Mouse (Mus musculus) CH12F3 (cell line): ENCODE measurements around the gene Rps3.

Experiments used
- in situ Hi-C: fragments of 300-500 bp; cut with MboI; formaldehyde crosslinking; loops from 2 replicates; pipeline ENCODE4 v1.14.3; 2020; ENCODE audit warnings: low sequenced_read_pairs

Rps3 gene

DNA sequence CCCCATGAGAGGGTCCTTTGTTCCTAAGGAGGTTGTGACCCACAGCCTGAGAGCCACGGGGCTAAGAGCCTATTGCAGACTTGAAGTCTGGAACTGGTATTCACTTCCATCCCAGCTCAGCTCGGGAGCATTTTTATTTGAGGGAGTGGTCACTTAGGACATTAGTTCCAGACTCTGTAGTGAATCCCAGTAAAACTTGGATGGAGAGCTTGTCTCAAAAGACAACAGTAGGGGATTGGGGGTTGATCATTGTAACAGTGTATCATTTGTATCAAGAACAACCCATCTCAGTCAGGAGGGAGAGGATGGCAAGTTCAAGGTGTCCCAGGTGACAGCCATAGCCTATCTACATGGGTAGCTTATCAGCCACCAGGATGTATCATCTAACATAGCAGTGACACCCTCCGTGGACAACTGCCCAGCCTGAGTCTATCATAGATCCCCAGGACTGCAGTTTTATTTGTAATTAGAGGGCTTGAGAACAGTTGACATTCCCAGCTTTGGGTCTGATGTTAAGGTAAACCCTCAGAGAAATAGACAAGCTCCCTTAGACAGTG is 6.9 kb downstream of the Rps3 start:
- in situ Hi-C loops: no loop called here

DNA sequence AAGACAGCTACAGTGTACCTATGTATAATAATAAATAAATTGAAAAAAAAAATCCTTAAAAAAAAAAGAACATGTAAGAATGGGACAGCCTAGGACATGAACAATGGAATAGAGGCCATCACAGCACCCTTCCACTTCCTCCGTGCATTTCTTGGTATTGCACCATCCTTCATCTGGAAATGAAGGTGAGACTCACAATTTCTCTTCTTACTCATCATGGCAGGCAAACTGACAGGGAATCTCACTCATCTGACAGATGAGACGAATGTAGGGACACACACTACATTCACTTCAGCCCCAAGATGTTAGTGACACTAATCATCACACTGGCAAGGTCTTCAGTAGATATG is 8.0 kb downstream of the Rps3 start:
- in situ Hi-C loops: no loop called here

DNA sequence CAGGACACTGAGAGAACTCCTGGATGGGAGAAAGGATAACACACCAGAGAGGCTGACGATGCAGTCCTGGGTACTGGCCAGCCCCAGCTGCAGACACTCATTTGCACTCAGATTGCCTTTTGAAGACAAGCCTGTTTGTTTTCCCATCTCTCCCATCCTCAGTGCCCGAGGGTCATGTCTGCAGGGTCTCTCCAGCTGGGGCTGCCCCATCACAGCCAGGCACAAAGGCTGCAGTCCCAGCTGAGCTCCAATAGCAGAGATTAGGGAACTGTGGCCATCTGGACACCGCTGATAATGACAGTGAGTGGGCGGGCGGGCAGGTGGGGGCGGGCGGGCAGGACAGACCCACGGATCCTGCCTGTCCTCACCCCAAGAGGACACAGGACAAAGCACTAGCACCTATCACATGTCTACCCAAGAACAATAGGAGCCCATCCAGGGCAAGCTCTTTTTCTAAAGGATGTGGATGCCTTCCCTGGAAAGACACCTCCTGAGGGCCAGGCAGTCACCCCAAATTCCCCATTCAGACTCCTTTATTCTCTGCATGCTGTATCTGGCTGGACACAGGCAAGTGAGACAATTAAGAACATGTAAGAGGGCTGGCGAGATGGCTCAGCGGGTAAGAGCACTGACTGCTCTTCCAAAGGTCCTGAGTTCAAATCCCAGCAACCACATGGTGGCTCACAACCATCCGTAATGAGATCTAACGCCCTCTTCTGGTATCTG is 8.5 kb downstream of the Rps3 start:
- in situ Hi-C loops: no loop called here

DNA sequence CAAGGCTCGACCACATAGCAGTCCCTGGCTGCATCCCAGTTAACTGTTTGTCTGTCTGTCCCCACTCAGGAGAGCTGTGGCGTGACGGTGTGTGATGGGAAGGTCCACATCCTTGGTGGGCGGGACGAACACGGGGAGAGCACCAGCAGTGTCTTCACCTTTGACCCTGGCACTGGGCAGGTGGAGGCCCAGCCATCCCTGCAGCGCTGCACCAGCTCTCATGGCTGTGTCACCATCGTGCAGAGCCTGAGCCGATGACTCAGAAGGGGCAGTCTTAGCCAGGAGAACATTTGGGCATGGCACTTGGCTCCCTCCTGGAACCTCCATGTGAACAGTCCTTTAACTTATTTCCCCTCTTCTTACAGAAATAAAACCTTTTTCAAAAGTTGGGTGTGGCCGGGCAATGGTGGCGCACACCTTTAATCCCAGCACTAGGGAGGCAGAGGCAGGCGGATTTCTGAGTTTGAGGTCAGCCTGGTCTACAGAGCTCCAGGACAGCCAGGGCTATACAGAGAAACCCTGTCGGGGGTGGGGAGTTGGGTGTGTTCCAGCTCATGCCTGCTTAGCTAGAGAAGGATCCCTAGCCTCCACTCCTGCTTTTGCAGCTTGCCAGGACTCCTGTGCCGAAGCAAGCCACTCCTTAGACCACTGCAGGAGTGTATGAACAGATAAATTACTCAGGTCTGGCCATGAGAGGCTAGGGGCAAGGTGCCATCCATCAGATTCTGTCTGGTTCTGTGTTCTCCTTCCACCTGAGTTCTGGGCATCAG is 9.7 kb downstream of the Rps3 start:
- in situ Hi-C loops: no loop called here

DNA sequence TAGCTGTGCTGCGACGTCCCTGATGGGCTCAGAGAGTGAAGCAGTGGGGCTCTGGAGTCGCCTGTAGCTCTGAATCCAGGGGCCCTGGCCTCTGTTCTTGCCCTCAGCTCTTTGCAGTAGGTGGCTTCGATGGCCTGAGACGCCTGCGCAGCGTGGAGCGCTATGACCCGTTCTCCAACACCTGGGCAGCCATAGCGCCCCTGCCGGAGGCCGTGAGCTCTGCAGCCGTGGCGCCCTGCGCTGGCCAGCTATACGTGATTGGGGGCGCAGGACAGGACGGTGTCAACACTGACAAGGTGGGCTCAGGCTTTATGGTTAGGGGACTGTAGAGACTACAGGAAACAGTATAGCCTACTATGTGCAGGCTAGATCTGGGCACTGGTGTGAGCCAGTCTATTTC is 12.0 kb downstream of the Rps3 start:
- in situ Hi-C loops: no loop called here

DNA sequence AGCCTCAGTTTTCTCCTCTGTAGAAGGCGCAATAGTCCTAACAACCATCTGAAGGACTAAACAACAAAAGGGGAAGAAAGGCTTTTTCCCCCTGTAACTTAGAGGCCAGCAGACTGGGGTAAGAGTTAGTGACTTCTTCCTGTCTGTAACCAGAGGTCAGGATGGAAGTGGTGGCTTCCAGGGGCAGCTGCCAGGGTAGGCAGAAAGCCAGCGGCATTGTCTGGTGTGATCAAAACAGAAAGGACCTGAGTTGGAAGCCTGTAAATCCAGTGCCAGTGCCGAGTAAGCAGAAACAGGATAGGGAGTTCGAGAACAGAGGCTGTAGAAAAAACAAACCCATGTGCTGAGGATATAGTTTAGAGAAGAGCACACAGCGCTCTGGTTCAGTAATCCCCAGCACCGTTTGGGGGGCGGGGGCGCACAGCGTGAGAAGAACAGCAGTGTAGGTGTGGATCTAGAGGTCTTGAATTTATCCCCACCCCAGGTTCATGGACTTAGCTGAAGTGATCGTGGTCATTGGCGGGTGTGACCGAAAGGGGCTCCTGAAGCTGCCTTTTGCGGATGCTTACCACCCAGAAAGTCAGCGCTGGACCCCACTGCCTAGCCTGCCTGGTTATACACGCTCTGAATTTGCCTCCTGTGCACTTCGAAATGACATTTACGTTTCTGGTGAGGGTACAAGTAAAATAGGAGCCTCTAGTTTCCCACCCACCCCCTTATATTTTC is 13.7 kb downstream of the Rps3 start:
- in situ Hi-C loops: no loop called here

GRCm38 (mm10) chr7:99468283-99469132 is 15.0 kb downstream of the Rps3 start:
- in situ Hi-C loops: no loop called here

- in situ Hi-C loops: no loop called here
Observed at GRCm38 (mm10) chr7:99467916-99468282, 15.6 kb downstream of the Rps3 start.

DNA sequence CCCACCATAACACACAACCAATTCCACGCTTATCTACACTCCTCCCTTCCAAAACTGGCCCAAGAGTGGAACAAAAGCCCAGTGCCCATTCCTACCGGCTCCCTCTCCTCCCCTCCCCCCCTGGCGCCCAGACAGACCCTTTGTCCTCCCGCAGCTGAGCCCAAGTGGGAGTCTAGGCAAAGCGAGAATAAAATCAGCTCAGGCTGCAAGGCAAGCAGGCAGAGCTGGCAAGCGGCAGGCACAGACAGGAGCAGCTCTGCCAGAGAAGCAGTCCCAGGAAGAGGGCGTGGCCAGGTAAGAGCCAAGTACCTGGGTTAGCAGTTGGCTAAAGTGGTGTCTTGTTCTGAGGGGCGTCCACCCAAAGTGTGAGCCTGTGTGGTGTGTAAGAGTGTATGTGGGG is 17.7 kb downstream of the Rps3 start, which contains the start of gene Klhl35:
Gene Klhl35, plus strand, starts transcription at position 194 of the 400 bp plus-strand sequence.
- in situ Hi-C loops: no loop called here

DNA sequence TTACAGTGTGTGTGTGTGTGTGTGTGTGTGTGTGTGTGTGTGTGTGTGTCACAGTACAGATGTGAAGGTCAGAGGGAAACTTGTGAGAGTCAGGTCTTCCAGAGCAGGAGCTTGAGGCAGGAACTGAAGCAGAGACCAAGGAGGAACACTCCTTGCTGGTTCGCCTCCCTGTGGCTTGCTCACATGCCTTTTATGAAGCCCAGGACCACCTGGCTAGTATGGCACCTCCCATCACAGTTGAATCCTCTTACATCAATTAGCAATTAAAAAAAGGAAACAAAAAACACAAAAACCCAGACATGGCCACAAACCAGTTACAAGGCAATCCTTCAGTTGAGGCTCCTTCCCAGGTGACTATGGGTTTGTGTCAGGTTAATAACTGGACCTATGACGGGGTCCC is 20.4 kb downstream of the Rps3 start:
- in situ Hi-C loops: no loop called here

GRCm38 (mm10) chr7:99459888-99460652 is 23.5 kb downstream of the Rps3 start:
- in situ Hi-C loops: no loop called here

- in situ Hi-C loops: no loop called here
Observed at GRCm38 (mm10) chr7:99458849-99459248, 24.7 kb downstream of the Rps3 start.

DNA sequence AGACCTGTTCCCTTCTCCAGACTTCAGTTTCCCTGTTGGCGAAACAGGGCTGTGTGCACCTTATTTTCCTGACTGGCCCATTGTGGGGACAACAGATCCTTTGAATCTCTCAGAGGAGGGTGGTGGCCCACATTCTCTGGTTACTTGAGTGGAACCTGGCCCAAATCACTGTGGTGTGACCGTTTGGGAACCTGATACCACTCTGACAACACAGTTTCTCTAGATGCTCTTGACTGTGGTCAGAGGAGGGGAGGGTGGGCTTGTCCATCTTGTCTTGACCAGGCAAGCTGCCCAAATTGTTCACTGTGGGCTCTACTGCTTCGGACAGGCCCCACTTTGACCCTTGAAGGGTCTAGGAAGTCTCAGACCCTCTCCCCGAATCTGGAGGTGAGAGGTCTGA is 29.5 kb downstream of the Rps3 start:
- in situ Hi-C loops: no loop called here

- in situ Hi-C loops: no loop called here
Observed at GRCm38 (mm10) chr7:99452859-99453258, 30.7 kb downstream of the Rps3 start.

GRCm38 (mm10) chr7:99450703-99451102 is 32.8 kb downstream of the Rps3 start:
- in situ Hi-C loops: no loop called here

- in situ Hi-C loops: no loop called here
Observed at GRCm38 (mm10) chr7:99449751-99450150, 33.8 kb downstream of the Rps3 start.

DNA sequence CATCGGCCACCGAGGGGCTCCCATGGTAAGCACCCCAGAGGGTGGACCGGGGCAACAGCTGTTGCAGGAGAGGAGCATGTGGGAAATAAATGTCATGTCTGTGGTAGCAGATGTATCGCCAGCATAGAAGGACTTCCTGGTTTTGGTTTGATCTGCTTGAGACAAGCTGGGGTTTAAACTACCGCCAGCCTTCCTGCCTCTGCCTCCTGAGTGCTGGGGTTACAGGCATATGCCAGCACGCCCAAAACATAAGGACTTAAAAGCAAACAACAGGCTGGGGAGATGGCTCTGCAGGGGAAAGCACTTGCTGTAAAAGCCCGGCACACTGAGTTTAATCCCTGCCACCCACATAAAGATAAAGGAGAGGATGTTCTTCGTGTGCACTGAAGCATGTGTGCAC is 34.5 kb downstream of the Rps3 start:
- in situ Hi-C loops: no loop called here

DNA sequence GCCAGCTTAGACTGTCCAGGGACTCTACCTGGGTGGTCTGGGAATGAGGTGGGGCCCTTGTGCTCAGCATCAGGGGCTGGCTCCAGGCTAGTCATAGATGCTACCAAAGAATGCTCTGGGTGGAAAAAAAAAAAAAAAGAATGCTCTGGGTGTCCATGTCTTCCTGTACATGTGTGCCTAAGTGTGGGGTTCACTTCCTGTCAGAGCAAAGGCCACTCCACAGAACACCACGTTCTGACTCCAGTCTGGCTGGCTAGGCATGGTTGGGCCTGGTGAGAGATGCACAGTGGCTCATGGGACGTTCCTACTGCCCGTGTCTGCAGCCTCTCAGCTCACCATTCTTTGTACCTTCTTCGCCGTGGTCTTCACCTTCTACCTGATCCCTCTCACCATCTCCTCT is 34.9 kb downstream of the Rps3 start:
- in situ Hi-C loops: no loop called here

GRCm38 (mm10) chr7:99447323-99447722 is 36.2 kb downstream of the Rps3 start:
- in situ Hi-C loops: no loop called here

GRCm38 (mm10) chr7:99445833-99446232 is 37.7 kb downstream of the Rps3 start:
- in situ Hi-C loops: no loop called here
